Mouse (Mus musculus) midbrain, embryonic 15.5 days (tissue): ENCODE results near the gene R3hdml. TPM values are rescaled to one million over a fixed set of nuclear protein-coding genes. Genes with fewer than 3 reads are reported as not detected.
A peak's percentile ranks its signal among the peaks of the same experiment; 100 is the strongest.

Source experiments
- ATAC-seq: fragments of 200-750 bp; cut with Nextera tagmentation; replicated peaks from 2 replicates; pipeline ENCODE4 v1.8.0; 2017; ENCODE audit warnings: moderate TSS enrichment
- H3K27ac ChIP-seq: fragments of 300-500 bp; sonication (generic); 2 replicates; pipeline ENCODE4 v1.5.1; 2015; ENCODE audit warnings: mild to moderate bottlenecking, inconsistent platforms
- H3K27me3 ChIP-seq: fragments of 300-500 bp; sonication (generic); replicated peaks from 2 replicates; pipeline ENCODE4 v1.6.1; 2015; ENCODE audit warnings: inconsistent platforms
- H3K36me3 ChIP-seq: fragments of 300-500 bp; sonication (generic); replicated peaks from 2 replicates; pipeline ENCODE4 v1.6.1; 2015; ENCODE audit warnings: inconsistent platforms
- H3K4me1 ChIP-seq: fragments of 300-500 bp; sonication (generic); 2 replicates; pipeline ENCODE4 v1.6.1; 2015; ENCODE audit warnings: inconsistent platforms
- H3K4me2 ChIP-seq: fragments of 300-500 bp; sonication (generic); 2 replicates; pipeline ENCODE4 v1.6.1; 2015; ENCODE audit warnings: inconsistent platforms, mild to moderate bottlenecking, moderate library complexity
- H3K4me3 ChIP-seq: fragments of 300-500 bp; sonication (generic); 2 replicates; pipeline ENCODE4 v1.5.1; 2015; ENCODE audit warnings: mild to moderate bottlenecking, inconsistent platforms
- H3K9ac ChIP-seq: fragments of 300-500 bp; sonication (generic); 2 replicates; pipeline ENCODE4 v1.6.1; 2015; ENCODE audit warnings: mild to moderate bottlenecking, inconsistent platforms
- H3K9me3 ChIP-seq: fragments of 300-500 bp; sonication (generic); 2 replicates; pipeline ENCODE4 v1.6.1; 2016; ENCODE audit warnings: inconsistent platforms
- whole genome bisulfite sequencing: fragments of 180-500 bp; shearing (Covaris S2); methylation state at CpG from one replicate; pipeline ENCODE4 v1.1.7; 2015; ENCODE audit warnings: mixed read lengths; 5-methylcytosine and 5-hydroxymethylcytosine counted together
- polyA plus RNA-seq: library from polyadenylated mRNA; unstranded; fragments of >200 nt; fragmentation: Nextera tagmentation; extraction: Ambion mirVana; gene quantifications from 2 replicates; pipeline ENCODE4 v1.2.1, GENCODE M21; 2015

R3hdml gene
- polyA plus RNA-seq, 1 experiment from 2014 or later, result not detected

DNA sequence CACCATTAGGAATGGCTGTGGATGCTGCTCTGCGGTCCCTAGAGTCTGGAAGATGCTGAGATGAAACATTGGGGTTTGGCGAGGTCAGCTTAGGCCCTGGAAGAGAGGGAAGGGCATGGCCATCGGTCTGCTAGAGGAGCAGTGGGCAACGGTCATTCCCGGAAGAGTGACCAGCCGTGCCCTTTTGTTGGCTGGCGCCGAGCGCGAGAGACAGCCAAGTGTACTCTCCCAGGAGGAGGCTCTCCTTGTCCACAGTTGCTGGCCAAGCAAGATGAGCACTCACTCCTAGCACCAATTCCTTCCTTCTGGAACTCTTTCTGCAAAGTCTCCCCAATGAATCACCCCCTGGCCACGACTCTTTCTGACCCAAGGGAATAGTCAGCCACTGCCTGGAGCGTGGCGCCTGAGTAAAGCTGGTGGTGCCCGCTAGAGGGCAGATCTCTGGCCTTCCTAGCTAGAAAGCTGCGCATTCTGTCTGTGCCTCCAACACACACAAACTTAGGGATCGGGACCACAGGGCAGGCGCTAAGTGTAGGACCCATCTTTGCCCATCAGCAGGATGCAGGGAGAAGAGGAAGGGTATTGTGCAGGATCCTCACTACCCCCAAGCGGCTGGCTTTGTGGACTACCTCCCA is 11.8 kb upstream of the R3hdml start:
- H3K9ac ChIP-seq, result no peak overlapping the region
- no peak overlapping the region for H3K4me3 ChIP-seq
- peaks cover 8% of the 10 kb centered on the region for H3K4me1 ChIP-seq
- no peaks in the 10 kb centered on the region for H3K36me3 ChIP-seq
- ATAC-seq, result no peak
- peaks cover 14% of the 10 kb centered on the region for H3K27me3 ChIP-seq
- no peaks in the 10 kb centered on the region for H3K9me3 ChIP-seq
- WGBS, result 47% methylated on average over 18 of the region's 18 CpGs
- no peak overlapping the region for H3K27ac ChIP-seq
- H3K4me2 ChIP-seq, result no peak overlapping the region

DNA sequence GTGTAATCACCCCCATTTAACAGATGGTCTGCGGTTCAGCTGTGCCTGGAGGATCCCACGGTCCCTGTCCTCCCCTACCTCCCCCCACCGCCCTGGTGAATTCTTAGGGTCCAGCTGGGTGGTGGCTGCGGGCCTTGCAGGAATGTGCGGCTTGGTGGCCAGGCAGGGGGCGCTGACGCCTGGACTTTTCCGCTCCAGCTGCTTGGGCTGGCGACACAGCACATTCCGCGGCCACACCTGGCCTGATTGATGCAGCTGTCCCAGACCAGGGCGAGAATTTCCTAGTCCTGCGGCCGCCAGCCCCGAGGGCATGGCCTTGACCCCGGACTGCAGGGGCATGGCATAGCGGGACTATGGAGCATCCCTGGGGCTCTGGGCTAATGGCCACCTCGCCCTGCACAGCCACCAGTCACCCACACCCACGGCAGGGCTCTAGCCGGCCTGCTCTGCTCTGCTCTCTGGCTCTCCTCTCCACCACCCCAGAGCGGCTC is 10.5 kb upstream of the R3hdml start:
- Histone ChIP-seq H3K4me3 (peak overlapping the region; percentile 29), H3K4me1 (peaks cover 8% of the 10 kb centered on the region), H3K27ac (no peak overlapping the region), H3K9me3 (no peaks in the 10 kb centered on the region), H3K9ac (peak overlapping the region; percentile 22; the same call in 1 of the 2 replicates), H3K27me3 (peaks cover 14% of the 10 kb centered on the region), H3K4me2 (peak overlapping the region; percentile 57), H3K36me3 (no peaks in the 10 kb centered on the region)
- ATAC-seq, result 0 out of 2 replicates have a peak, but pooled peaks have one; percentile 54
- 3% methylated on average over 21 of the region's 21 CpGs for WGBS

GRCm38 (mm10) chr2:163487360-163487759 is 4.8 kb upstream of the R3hdml start:
- Histone ChIP-seq H3K9me3 (no peaks in the 10 kb centered on the region), H3K27me3 (no peaks in the 10 kb centered on the region), H3K36me3 (no peaks in the 10 kb centered on the region), H3K4me2 (no peak overlapping the region), H3K9ac (no peak overlapping the region), H3K4me1 (no peaks in the 10 kb centered on the region), H3K4me3 (no peak overlapping the region), H3K27ac (no peak overlapping the region)
- WGBS, result 95% methylated on average over 3 of the region's 3 CpGs
- ATAC-seq, result no peak

- ATAC-seq, result no peak
- Histone ChIP-seq H3K27me3 (no peaks in the 10 kb centered on the region), H3K27ac (no peak overlapping the region), H3K4me3 (no peak overlapping the region), H3K4me2 (no peak overlapping the region), H3K9ac (no peak overlapping the region), H3K36me3 (no peaks in the 10 kb centered on the region), H3K4me1 (no peaks in the 10 kb centered on the region), H3K9me3 (no peaks in the 10 kb centered on the region)
- 49% methylated on average over 5 of the region's 5 CpGs for WGBS
Observed at GRCm38 (mm10) chr2:163489725-163490291, 2.3 kb upstream of the R3hdml start.

DNA sequence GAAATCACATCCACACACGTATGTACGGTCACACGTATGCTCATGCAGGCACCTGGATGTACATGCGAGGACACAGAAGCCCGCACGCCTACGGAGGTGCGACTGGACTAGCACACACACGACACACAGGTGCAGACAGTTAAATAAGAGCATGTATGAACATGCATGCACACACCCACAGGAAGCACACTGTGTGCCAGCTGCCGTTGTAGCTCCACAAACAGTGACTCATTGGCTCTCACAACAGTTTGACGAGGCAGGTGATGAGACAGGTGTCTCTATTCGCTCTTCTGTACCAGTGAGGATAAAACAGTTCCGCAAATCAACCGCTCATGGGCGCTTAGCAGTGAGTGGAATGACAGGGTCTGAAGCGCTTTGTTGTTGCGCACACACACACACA is 1.5 kb upstream of the R3hdml start:
- H3K27ac ChIP-seq, result no peak overlapping the region
- no peaks in the 10 kb centered on the region for H3K27me3 ChIP-seq
- no peak overlapping the region for H3K9ac ChIP-seq
- H3K9me3 ChIP-seq, result no peaks in the 10 kb centered on the region
- no peak for ATAC-seq
- no peak overlapping the region for H3K4me2 ChIP-seq
- H3K4me1 ChIP-seq, result no peaks in the 10 kb centered on the region
- 92% methylated on average over 17 of the region's 17 CpGs for WGBS
- H3K36me3 ChIP-seq, result no peaks in the 10 kb centered on the region
- no peak overlapping the region for H3K4me3 ChIP-seq

- WGBS, result 64% methylated on average over 7 of the region's 7 CpGs
- Histone ChIP-seq H3K4me2 (no peak overlapping the region), H3K4me3 (no peak overlapping the region), H3K9ac (no peak overlapping the region), H3K9me3 (no peaks in the 10 kb centered on the region), H3K36me3 (no peaks in the 10 kb centered on the region), H3K4me1 (no peaks in the 10 kb centered on the region), H3K27ac (no peak overlapping the region), H3K27me3 (no peaks in the 10 kb centered on the region)
- no peak for ATAC-seq
Observed at GRCm38 (mm10) chr2:163491351-163491750, 767 bp upstream of the R3hdml start.

- Histone ChIP-seq H3K9me3 (no peaks in the 10 kb centered on the region), H3K4me1 (no peaks in the 10 kb centered on the region), H3K9ac (no peak overlapping the region), H3K27me3 (no peaks in the 10 kb centered on the region), H3K4me3 (no peak overlapping the region), H3K4me2 (no peak overlapping the region), H3K27ac (no peak overlapping the region), H3K36me3 (no peaks in the 10 kb centered on the region)
- 15% methylated on average over 5 of the region's 5 CpGs for WGBS
- no peak for ATAC-seq
Observed at GRCm38 (mm10) chr2:163493031-163493430, 913 bp downstream of the R3hdml start.

- no peaks in the 10 kb centered on the region for H3K4me1 ChIP-seq
- H3K9me3 ChIP-seq, result no peaks in the 10 kb centered on the region
- H3K9ac ChIP-seq, result no peak overlapping the region
- H3K27ac ChIP-seq, result no peak overlapping the region
- no peaks in the 10 kb centered on the region for H3K27me3 ChIP-seq
- no peak overlapping the region for H3K4me2 ChIP-seq
- no peak overlapping the region for H3K4me3 ChIP-seq
- no peak for ATAC-seq
- 44% methylated on average over 5 of the region's 5 CpGs for WGBS
- H3K36me3 ChIP-seq, result no peaks in the 10 kb centered on the region
Observed at GRCm38 (mm10) chr2:163493976-163494375, 1.9 kb downstream of the R3hdml start.

DNA sequence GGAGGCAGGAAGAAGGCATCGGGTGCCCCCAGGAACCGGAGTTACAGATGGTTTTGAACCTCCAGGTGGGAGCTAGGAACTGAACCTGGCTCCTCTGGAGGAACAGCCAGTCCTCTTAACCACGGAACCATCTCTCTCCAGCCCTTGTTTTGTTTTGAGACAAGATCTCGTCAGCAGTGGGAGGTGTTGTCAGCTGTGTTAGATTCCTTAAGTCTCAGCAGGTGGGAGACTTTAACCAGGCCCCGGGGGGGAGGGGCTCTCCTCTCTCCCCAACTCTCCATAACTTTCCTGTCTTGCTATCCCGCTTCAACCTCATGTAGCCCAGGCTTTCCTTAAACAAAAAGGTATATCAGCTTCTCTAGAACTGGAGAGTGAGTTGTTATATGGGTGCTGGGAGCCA is 2.3 kb downstream of the R3hdml start:
- no peak for ATAC-seq
- no peaks in the 10 kb centered on the region for H3K27me3 ChIP-seq
- H3K4me1 ChIP-seq, result no peaks in the 10 kb centered on the region
- WGBS, result 59% methylated on average over 6 of the region's 6 CpGs
- no peaks in the 10 kb centered on the region for H3K9me3 ChIP-seq
- no peaks in the 10 kb centered on the region for H3K36me3 ChIP-seq
- no peak overlapping the region for H3K4me3 ChIP-seq
- H3K27ac ChIP-seq, result no peak overlapping the region
- H3K4me2 ChIP-seq, result no peak overlapping the region
- no peak overlapping the region for H3K9ac ChIP-seq

- H3K4me2 ChIP-seq, result no peak overlapping the region
- H3K27me3 ChIP-seq, result no peaks in the 10 kb centered on the region
- no peak overlapping the region for H3K9ac ChIP-seq
- H3K4me1 ChIP-seq, result no peaks in the 10 kb centered on the region
- no peak overlapping the region for H3K27ac ChIP-seq
- 61% methylated on average over 2 of the region's 2 CpGs for WGBS
- H3K9me3 ChIP-seq, result no peaks in the 10 kb centered on the region
- H3K36me3 ChIP-seq, result no peaks in the 10 kb centered on the region
- no peak overlapping the region for H3K4me3 ChIP-seq
- no peak for ATAC-seq
Observed at GRCm38 (mm10) chr2:163502219-163502618, 10.1 kb downstream of the R3hdml start.

GRCm38 (mm10) chr2:163503191-163503590 is 11.1 kb downstream of the R3hdml start:
- H3K4me2 ChIP-seq, result no peak overlapping the region
- 84% methylated on average over 7 of the region's 7 CpGs for WGBS
- no peak overlapping the region for H3K4me3 ChIP-seq
- no peak overlapping the region for H3K27ac ChIP-seq
- H3K4me1 ChIP-seq, result no peaks in the 10 kb centered on the region
- no peaks in the 10 kb centered on the region for H3K36me3 ChIP-seq
- no peaks in the 10 kb centered on the region for H3K27me3 ChIP-seq
- ATAC-seq, result no peak
- no peak overlapping the region for H3K9ac ChIP-seq
- H3K9me3 ChIP-seq, result no peaks in the 10 kb centered on the region

DNA sequence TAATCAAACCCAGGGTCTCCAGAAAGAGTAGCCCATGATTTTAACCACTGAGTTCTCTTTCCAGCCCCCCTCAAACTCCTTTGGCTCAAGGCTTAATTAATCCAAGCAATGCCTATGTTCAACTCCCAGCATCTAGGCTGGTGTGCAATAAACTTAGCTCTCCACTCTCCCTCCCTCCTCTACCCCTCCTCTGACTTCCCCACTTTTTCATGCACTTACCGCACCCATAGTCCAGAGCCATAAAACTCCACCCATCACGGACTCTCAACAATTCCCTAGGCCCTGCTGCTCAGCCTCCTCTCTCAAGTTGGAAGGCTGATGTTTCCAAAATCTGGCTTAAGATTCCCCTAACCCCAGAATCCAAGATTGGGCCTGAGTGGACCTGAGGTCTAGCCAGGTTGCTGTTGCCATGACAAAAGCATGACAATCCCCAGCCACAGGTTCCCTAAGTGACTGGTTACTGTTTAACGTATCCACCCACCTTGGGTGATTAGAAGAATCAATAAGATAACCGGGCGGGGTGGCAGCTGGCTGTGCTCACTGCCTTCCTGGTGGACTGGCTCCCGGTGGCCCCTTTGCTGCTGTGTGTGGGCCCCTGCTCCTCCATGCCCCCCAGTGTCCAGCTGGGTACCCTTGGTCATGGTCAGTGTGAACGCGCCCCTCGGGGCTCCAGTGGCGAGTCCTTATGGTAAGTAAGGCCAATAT is 14.3 kb downstream of the R3hdml start, which contains the start of gene Hnf4a:
Gene Hnf4a, plus strand, starts transcription at position 509 of the 705 bp plus-strand sequence.
- no peaks in the 10 kb centered on the region for H3K27me3 ChIP-seq
- H3K4me3 ChIP-seq, result no peak within 1 kb of the TSS
- no peak within 1 kb of the TSS for H3K9ac ChIP-seq
- no peak within 1 kb of the TSS for H3K4me2 ChIP-seq
- H3K9me3 ChIP-seq, result no peaks in the 10 kb centered on the region
- 91% methylated on average over 10 of the region's 10 CpGs for WGBS
- H3K4me1 ChIP-seq, result no peaks in the 10 kb centered on the region
- no peaks in the 10 kb centered on the region for H3K36me3 ChIP-seq
- no peak within 1 kb of the TSS for H3K27ac ChIP-seq
- ATAC-seq, result no peak
